Mouse (Mus musculus) C2C12 (cell line): ENCODE measurements at regions not wholly inside any gene's neighbourhood (a gene's known extent, or its start where the extent isn't known, plus 50 kb on each side); places are given as distances from the start of the nearest gene placed in this dataset.

Source experiments
- H3K27me3 ChIP-seq: one replicate; pipeline ENCODE4 v1.6.1; 2011; ENCODE audit not compliant: control insufficient read depth, insufficient read depth, insufficient read length
- H3K36me3 ChIP-seq: one replicate; pipeline ENCODE4 v1.6.1; 2011; ENCODE audit not compliant: control insufficient read depth, insufficient read depth
- H3K4me3 ChIP-seq: one replicate; pipeline ENCODE4 v1.5.1; 2011; ENCODE audit warnings: mild to moderate bottlenecking, control low read depth; ENCODE audit not compliant: poor library complexity, insufficient read depth, severe bottlenecking
- H3K79me2 ChIP-seq: one replicate; pipeline ENCODE4 v1.6.1; 2011; ENCODE audit not compliant: control insufficient read depth, insufficient read depth
- H3K79me3 ChIP-seq: one replicate; pipeline ENCODE4 v1.6.1; 2011; ENCODE audit warnings: low read depth, control low read depth
- H3ac ChIP-seq: one replicate; pipeline ENCODE3; 2011; ENCODE audit warnings: low read depth; ENCODE audit not compliant: control insufficient read depth, insufficient read length
- CEBPB ChIP-seq: IDR thresholded peaks from one replicate; pipeline ENCODE4 v1.6.1; 2011; ENCODE audit warnings: low read depth, mild to moderate bottlenecking, control low read depth, moderate library complexity
- CTCF ChIP-seq: IDR thresholded peaks from one replicate; pipeline ENCODE4 v1.5.1; 2011; ENCODE audit not compliant: control insufficient read depth, insufficient read depth, insufficient read length
- FOSL1 ChIP-seq: IDR thresholded peaks from one replicate; pipeline ENCODE4 v1.8.0; 2011; ENCODE audit warnings: mild to moderate bottlenecking, low read length; ENCODE audit not compliant: poor library complexity, insufficient read depth, severe bottlenecking
- MAX ChIP-seq: IDR thresholded peaks from one replicate; pipeline ENCODE4 v1.6.1; 2011; ENCODE audit warnings: mild to moderate bottlenecking, control low read depth
- MYOD1 ChIP-seq: IDR thresholded peaks from one replicate; pipeline ENCODE4 v1.6.1; 2011; ENCODE audit warnings: low read depth; ENCODE audit not compliant: control insufficient read depth, insufficient read length
- MYOG ChIP-seq: IDR thresholded peaks from one replicate; pipeline ENCODE4 v1.6.1; 2011; ENCODE audit not compliant: control insufficient read depth, insufficient read length; ENCODE audit errors: extremely low read depth
- USF1 ChIP-seq: IDR thresholded peaks from one replicate; pipeline ENCODE4 v1.6.1; 2011; ENCODE audit warnings: low read depth, mild to moderate bottlenecking, control low read depth, moderate library complexity

DNA sequence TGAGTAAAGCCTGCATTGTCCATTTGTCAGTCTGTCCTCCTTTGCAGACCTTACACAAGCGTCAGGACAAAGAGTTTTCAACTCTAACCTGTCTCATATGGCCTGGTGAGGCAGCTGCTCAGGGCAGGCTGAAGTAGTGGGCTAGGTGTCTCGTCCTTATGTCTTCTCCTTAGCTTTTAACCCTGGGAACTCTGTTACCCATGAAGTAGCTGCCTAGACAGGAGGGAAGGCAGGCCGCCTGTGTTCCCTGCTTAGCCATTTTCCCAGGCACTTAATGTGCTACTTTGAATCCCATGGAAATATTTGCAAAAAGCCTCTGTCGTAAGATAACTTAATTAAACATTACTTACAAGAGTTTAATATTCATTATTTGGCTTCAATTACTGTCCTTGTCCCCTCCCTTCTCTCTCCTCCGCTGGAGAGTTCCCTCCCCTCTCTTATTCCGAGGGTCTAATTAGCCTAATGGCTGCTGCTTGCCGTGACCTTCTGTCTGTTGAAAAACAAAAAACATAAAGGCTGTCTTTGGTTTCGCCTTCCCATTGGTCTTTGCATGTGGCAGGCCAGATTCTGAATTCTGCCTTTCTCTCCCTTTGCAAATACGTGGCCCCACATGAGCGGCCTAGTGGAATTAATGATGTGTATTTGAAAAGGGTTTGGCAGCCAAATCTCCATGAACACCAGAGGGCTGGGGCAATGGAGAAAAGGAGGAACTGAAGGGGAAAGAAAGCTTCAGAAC lies 642.2 kb upstream of the Fam160b2 start:
- no peaks in the 10 kb centered on the region for H3K79me2 ChIP-seq
- TF ChIP-seq MAX (no peak), USF1 (no peak), CEBPB (no peak), FOSL1 (no peak), CTCF (no peak), MYOG (no peak), MYOD1 (no peak)

GRCm38 (mm10) chr14:71236192-71236591 lies 636.6 kb upstream of the Fam160b2 start:
- H3K79me3 ChIP-seq: no peaks in the 10 kb centered on the region
- no peak overlapping the region for H3ac ChIP-seq
- H3K4me3 ChIP-seq: no peak overlapping the region
- no peaks in the 10 kb centered on the region for H3K79me2 ChIP-seq
- no peaks in the 10 kb centered on the region for H3K36me3 ChIP-seq
- H3K27me3 ChIP-seq: no peaks in the 10 kb centered on the region
- TF ChIP-seq CTCF (no peak), CEBPB (no peak), MYOG (no peak), MYOD1 (no peak), FOSL1 (no peak), USF1 (no peak), MAX (no peak)

More for the DNA sequence above, 642.2 kb upstream of the Fam160b2 start:
- Histone ChIP-seq H3K4me3 (no peak overlapping the region), H3K36me3 (no peaks in the 10 kb centered on the region), H3ac (no peak overlapping the region), H3K79me3 (no peaks in the 10 kb centered on the region), H3K27me3 (no peaks in the 10 kb centered on the region)

- Histone ChIP-seq H3K4me3 (no peak overlapping the region), H3K27me3 (no peaks in the 10 kb centered on the region)
Observed at GRCm38 (mm10) chr14:71234900-71235299, 635.3 kb upstream of the Fam160b2 start.

GRCm38 (mm10) chr14:71234276-71234675 lies 634.6 kb upstream of the Fam160b2 start:
- TF ChIP-seq USF1: no peak
- TF ChIP-seq FOSL1: no peak
- no peak for TF ChIP-seq CTCF
- TF ChIP-seq CEBPB: no peak
- TF ChIP-seq MYOG: no peak
- no peak for TF ChIP-seq MYOD1
- TF ChIP-seq MAX: no peak
- H3K79me3 ChIP-seq: no peaks in the 10 kb centered on the region
- H3K4me3 ChIP-seq: no peak overlapping the region
- no peaks in the 10 kb centered on the region for H3K36me3 ChIP-seq
- H3K27me3 ChIP-seq: no peaks in the 10 kb centered on the region
- H3ac ChIP-seq: no peak overlapping the region
- H3K79me2 ChIP-seq: no peaks in the 10 kb centered on the region

More at GRCm38 (mm10) chr14:71234900-71235299, 635.3 kb upstream of the Fam160b2 start:
- H3K36me3 ChIP-seq: no peaks in the 10 kb centered on the region
- H3K79me3 ChIP-seq: no peaks in the 10 kb centered on the region
- no peaks in the 10 kb centered on the region for H3K79me2 ChIP-seq
- no peak for TF ChIP-seq CTCF
- TF ChIP-seq MYOG: no peak
- TF ChIP-seq MAX: no peak
- TF ChIP-seq USF1: no peak
- TF ChIP-seq FOSL1: no peak
- TF ChIP-seq CEBPB: no peak
- TF ChIP-seq MYOD1: no peak
- no peak overlapping the region for H3ac ChIP-seq

DNA sequence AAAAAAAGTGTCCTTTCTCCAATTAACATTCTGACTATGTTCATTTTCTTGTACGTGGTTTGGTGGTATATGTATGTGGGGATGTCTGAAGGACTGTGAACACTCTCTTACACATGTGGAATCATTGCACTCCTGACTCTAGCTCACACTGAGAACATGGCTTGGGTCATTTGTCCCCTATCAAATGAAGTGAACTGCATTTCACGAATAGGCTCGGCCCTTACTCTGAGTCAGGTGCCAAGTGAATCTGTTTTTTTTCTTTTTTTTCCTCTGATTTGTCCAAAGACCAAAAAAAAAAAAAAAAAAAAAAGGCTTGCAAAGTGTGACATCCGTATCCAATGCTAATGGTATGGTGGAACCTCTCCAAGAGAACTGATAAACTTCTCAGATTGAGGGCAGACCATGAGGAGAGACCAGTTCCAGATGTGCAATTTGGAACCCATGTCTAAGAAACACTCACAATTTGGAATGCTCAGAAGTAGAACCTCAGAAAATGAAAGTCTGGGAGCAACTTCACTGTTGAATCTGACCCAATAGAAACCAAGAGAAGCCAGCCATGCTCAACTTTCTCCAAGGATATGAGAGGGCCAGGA lies 631.7 kb upstream of the Fam160b2 start:
- no peaks in the 10 kb centered on the region for H3K79me2 ChIP-seq
- no peaks in the 10 kb centered on the region for H3K79me3 ChIP-seq
- H3K4me3 ChIP-seq: no peak overlapping the region
- no peak for TF ChIP-seq MAX
- no peaks in the 10 kb centered on the region for H3K36me3 ChIP-seq
- no peak overlapping the region for H3ac ChIP-seq
- H3K27me3 ChIP-seq: no peaks in the 10 kb centered on the region
